Mouse (Mus musculus) cerebellum, adult 8-10 months (tissue): ENCODE measurements at regions not wholly inside any gene's neighbourhood (a gene's known extent, or its start where the extent isn't known, plus 50 kb on each side); places are given as distances from the start of the nearest gene placed in this dataset.
"Not testable (repeated sequence)": the region's sequence is repeated elsewhere in the genome, so short reads cannot be mapped to it uniquely, and the experiment has no call there.

Experiments used
- DNase-seq: peaks from one replicate; pipeline ENCODE4 v3.0.0; 2022

DNA sequence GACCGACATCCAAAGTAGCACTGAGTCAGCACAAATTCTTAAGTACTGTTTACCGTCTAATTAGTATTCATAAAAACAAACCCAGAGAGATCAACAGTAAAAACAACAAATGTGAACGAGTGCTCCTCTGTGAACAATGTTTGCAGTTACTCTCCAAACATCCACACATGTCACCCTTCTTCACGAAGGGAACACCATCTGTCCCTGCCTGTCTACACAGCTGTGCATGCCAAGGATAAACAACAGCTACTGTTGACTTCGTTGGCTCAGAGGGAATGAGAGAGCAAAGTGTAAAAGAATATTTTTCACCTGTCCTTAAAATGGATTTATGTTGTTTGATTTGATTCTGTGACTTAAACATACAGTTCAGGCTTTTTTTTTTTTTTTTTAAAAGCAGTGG is 88.7 kb upstream of the Nt5e start:
- DNase-seq, result no peak

DNA sequence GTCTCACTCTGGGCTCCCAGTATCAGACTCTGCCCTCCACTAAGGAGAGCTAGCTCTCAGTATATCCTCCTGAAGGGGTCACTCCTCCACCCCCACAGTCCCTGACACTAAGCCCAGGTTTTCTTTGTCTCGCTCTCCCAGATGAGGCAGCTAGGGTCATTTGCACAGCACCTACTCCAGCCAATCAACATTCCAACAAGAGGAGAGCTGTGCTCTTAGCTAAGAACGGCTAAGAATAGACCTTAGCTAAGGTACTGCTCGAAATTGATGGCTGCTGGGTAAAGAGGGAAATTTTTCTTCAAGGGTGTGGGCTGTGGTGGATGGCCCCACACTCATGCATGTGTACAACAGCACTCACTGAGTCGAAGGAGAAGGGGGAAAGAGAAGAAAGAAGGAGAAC is 86.3 kb upstream of the Nt5e start:
- no peak for DNase-seq

DNA sequence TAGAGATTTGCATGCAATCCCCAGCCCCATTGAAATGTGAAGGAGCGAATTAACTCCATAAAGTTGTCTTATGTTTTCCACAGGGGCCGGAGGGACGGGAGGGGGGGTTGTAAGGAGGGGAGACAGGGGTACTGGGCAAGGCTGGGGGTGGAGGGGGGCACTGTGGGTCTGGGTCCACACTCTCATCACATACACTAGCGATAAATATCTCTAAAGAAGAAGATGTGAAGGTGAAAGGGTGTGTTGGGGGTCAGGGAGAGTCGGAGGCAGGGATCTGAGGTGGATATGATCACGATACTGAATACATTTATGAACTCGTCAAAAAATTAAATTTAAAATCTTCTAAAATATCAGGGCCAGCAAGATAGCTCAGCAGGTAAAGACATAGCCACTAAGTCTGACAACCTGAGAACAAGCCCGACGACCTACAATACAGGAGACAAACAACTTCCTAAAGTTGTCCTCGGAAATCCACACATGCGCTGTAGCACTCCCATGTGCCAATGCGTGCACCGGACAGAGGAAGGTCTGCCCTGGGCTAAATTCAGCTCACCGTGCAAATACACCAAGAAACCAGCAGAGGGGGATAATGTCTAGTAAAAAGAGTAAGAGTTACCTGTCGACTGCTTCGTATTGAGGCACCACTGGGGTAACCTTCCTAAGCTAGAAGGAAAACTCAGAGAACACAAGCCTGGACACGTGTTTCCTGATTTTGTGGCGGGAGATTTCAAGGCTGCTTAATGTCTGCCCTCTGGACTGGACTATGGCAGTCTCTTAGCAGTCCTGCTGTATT is 85.6 kb upstream of the Nt5e start:
- DNase-seq, result peak; percentile 74

DNA sequence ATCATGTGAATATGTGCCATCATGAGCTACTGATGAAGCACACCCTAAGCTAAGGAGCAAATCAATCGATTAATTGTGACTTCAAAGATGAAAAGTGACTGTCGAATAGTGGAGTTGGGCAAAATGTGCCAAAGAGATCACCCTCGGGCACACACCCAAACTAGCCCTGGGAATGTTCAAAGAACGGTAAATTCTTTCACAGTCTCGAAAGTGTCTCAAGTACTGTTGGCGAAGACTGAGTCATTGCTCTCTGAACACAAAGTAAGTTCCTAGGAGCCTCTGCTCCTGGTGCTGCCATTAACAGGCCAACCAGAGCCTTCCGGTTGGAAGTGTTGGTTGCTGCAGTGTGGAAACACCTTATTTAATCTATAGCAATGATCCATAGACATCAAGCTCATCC is 84.5 kb upstream of the Nt5e start:
- DNase-seq, result no peak

DNA sequence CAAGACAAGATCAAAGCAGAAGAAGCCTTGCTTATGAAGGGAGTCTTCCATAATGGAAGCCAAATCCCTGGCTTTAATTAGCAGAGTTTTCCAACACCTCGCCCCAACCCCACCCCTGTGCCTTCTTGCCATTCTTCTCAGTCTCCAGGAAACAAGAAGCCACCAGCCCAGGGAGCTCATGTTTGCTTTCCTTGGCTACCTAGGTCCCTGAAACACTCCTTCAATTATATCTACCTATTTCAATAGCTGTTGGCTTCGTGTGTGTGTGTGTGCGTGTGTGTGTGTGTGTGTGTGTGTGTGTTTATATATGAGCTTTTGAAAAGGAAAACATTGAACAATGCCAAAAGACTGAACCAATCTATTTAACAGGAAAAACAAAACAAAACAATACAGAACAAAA is 82.5 kb upstream of the Nt5e start:
- no peak for DNase-seq

DNA sequence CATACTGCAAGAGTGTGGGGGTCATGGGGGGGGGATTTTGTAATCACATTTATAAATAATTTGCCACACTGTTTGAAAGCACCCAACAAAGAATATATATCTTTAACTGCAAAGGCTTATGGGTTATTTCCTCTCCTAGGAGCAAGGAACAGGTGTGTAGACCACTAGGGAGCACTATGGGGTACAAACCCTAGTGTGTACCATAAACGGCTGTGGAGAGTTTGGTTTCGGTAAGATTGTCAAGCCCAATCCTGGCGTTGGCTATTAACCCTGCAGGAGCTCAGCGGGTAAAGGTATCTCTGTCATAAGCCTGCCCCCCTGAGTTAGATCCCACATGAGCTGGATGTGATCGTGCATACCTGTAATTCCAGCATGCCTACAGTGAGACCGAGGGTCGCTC is 71.0 kb upstream of the Nt5e start:
- no peak for DNase-seq

DNA sequence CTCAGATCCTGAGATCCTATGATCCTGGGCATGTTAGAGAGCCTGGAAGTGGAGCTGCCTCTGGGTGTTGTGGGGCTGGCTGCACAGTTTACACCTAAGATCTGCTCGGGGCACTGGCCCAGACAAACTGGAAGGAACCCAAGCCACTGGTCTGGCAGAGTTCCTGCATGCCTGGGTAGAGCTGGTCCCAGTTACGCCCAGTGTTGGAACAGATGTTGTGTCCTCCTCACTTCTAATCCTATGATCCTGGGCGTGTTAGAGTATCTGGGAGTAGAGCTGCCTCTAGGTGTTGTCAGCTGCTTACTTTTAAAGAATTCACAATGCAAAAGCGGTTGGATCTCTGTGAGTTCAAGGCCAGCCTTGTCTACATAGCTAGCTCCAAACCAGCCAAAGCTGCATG is 67.4 kb upstream of the Nt5e start:
- no peak for DNase-seq

DNA sequence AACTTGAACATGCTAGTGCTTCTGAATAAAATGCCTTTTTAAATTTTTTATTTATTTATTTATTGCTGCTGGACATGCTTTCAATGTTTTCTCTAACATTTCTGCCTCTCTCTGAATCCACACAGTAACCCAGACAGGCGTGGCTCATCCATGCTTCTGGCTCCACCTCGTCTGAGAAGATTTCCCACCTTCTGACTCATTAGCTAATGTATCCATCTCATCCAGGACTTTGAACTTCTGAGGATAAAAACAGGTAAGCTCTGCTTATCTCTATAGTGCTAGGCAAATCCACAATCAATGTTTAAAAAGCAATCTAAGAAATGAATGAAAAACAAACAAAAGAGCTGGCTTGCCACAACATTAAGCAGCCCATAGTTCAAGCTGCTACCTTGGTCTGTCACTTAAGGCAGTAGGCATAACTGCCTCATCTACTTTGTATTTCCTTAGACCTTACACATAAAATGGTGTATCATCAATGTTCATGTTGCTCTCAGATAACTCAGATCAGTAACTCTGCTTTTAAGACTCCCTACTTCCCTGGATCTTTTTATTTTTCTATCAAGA is 66.8 kb upstream of the Nt5e start:
- DNase-seq, result no peak

DNA sequence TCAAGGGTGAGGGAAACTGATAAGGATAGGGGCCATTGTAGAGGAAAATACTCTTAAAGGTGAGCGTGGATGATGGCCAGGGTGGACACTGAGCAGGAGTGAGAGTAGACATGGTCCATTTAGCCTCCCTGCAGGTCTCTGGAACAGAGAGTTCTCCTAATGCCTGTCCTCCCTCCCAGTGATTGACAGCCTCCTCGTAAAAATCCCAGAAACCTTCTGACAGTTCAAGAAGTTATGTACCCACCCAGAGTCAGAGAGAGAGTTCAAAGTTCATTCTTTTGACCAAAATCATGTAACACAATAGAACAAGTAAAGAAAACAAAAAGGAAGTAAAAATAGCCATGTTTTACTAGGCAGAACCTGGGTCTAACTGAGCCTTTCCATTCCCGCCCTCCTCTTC is 64.5 kb upstream of the Nt5e start:
- DNase-seq, result no peak

DNA sequence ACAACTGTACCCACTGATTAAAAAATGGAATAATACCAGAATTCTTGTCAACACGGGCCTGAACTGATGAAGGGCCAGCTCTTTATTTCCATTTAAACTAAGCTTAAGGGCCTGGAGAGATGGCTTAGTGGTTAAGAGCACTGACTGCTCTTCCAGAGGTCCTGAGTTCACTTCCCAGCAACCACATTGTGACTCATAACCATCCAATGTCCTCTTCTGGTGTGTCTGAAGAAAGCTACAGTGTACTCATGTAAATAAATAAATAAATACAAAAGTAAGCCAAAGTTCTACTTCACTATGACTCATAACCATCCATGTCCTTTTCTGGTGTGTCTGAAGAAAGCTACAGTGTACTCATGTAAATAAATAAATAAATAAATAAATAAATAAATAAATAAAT is 60.7 kb upstream of the Nt5e start:
- DNase-seq, result not testable (repeated sequence)

DNA sequence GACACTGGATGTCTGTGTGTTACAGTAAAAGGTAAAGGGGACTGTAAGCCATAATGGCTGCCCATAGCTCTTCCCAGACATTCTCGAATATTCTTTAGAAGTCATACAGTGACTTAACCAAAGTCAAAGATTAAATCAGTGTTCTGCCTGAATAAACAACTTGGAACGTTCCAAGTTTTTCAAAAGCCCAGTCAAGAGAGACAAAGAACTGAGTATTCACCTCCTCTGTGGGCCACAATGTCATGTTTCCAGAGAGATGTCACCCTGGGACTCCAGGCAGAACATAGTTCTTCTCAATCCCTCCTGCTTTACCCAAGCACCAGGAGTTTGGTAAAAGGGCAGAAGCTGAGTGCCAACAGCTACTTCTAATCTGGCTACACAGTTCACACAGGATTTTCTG is 58.2 kb upstream of the Nt5e start:
- DNase-seq, result no peak

DNA sequence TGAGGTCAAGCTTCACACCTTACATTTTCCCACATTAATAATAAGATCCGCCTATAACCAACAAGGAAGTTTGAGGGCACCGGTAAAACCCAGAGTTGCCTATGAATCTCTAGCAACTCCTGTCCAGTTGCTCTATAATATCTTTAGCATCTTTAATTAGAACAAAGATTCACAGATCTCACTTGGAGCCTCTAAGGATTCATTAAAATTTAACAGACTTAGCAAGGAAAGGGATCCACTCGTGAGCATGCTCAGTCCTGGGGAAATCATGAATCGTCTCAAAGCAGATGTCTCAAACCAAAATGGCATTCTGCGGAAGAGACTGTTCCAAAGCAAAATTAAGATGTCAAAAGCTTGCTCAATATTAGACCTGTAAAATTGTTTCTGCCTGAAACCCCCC is 57.8 kb upstream of the Nt5e start:
- DNase-seq, result no peak

DNA sequence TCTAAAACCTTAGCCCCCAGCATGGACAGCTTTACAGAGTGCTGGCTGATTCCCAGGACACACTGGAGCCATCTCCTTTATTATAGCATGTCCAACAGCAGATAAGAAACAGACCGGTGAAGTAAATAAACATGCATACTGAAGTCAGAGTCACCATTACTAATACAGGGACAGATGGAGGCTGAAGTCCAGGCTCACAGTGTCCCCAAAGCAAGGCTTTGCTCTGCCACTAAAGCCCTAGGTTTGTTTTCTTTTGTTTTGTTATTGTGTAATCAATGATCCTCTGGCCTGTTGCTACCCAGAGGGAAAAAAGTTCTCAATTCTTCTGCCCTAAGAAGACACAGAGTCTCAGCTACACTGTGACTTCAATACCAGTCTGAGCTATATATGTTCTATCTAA is 56.2 kb upstream of the Nt5e start:
- no peak for DNase-seq

DNA sequence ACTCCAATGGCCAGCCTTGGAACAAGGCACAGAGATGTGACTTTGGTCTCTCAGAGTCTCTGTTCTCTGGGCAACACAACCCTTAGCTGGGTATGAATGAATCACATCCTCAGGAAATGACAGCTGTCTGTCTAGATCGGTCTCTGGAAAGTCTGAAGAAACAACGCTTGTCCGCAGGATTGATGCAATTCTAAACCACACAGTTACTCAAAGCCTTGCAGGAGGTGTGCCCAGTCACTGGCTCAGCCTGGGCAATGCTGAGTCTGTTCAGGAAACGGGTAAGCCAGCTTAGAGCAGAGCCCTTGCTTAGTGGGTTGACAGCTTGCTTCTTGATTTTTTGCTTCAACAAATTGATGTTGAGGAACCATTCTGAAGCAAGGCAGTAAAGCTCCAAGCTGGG is 53.7 kb upstream of the Nt5e start:
- DNase-seq, result no peak

DNA sequence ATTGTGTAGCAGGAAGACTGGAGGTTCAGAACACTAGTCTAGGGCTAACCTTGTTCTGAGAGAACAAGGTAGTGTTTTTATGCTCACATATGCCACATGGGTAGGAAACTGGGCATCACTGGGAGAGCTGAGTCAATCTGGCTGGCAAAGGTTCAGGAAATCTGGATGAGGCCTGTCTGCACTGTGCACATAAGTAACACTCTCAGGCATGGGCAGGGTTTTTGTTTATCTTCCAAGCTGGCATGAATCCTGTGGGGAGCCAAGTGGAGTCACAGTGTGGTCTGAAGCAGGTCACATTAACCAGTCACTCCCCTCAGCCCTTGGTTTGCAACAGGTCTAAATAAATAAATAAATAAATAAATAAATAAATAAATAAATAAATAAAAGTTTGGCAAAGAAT is 53.0 kb upstream of the Nt5e start:
- DNase-seq, result peak; percentile 36

DNA sequence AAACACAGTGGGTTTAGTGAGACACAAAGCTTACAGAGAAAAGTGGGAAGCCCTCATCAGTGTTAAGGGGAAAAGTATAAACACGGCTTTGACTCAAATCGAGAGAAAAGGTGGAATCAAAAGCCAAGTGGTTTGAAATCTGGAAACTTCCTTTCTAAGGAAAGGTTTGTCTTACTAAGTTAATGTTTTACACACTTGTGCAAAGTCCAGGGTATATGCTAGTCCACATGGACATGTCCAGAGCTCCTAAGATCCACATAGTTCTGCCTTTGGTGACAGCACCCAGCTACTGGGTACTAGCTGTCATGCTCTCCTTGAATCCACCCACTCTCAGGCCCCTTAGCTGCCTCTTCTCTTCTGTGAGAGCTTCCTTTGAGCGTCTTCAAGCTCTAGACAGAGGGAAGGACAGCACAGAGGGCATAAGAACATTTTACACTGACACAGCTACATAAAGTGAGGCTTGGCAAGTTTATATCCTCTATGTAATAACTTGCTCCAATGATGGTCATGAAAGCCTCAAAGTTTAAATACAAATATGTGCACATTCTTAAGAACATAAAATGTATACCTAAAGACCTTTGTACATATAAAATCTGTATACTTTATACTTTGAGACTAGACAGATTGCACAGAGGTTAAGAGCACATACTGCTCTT is 52.2 kb upstream of the Nt5e start:
- DNase-seq, result no peak

DNA sequence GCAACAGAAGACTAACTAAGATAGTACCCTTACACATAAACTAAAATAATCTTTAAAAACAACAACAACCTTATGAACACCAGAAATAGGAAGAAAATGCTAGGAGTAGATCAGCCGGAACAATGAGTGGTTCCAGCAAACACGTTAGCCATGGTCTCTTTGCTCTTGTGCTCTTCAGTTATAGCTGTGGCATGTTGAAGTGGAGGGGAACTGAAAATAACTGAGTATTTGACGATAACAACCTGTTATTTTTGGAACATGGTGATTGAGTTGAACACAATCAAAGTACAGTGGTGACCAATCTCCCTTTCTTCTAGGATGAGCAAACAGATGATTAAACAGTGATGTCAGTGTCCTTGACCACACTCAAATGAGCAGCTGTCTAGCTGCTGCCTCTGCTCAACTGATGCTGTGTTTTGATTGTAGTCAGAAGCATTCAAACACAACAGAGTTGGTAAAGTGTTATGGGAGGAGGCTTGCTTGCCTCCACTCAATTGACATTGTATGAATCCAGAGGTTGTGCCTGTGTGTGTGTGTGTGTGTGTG is 50.9 kb upstream of the Nt5e start:
- no peak for DNase-seq

DNA sequence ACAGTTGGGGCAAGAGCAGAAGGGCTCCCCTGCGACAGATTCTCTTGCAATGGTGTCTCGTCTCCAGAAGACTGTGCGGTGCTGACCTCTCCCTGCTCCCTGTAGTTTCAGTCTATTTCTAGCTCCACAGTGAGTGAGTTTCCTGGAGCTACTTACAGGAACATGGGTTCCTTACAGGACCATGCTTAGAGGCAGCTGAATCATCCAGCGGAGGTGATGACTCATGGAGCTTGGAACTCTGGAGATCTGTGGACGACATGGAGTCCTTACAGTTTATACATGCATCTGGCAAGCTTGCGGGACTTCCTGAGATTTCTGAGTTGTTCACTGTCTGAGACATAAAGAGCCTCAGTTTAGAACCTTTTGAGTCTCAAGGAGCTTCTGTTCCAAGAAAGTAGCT is 50.0 kb upstream of the Nt5e start:
- DNase-seq, result no peak
